Mouse (Mus musculus) midbrain, embryonic 16.5 days (tissue): ENCODE data around the gene Ndufa13. TPM values are rescaled to one million over a fixed set of nuclear protein-coding genes. Genes with fewer than 3 reads are reported as not detected.

Experiments
- ATAC-seq: fragments of 200-750 bp; cut with Nextera tagmentation; 2 replicates; pipeline ENCODE4 v1.8.0; 2017; ENCODE audit warnings: moderate TSS enrichment
- H3K27ac ChIP-seq: fragments of 300-500 bp; sonication (generic); 2 replicates; pipeline ENCODE4 v1.5.1; 2014; ENCODE audit warnings: mild to moderate bottlenecking, low read length, mixed read lengths
- H3K27me3 ChIP-seq: fragments of 300-500 bp; sonication (generic); 2 replicates; pipeline ENCODE4 v1.6.1; 2014; ENCODE audit warnings: low read depth, low read length, mixed read lengths; ENCODE audit not compliant: control insufficient read depth, insufficient read depth
- H3K36me3 ChIP-seq: fragments of 300-500 bp; sonication (generic); 2 replicates; pipeline ENCODE4 v1.6.1; 2014; ENCODE audit warnings: mild to moderate bottlenecking, low read length, moderate library complexity, mixed read lengths; ENCODE audit not compliant: control insufficient read depth, insufficient read depth
- H3K4me1 ChIP-seq: fragments of 300-500 bp; sonication (generic); 2 replicates; pipeline ENCODE4 v1.6.1; 2014; ENCODE audit warnings: mild to moderate bottlenecking, low read length, mixed read lengths; ENCODE audit not compliant: control insufficient read depth, insufficient read depth
- H3K4me2 ChIP-seq: fragments of 300-500 bp; sonication (generic); 2 replicates; pipeline ENCODE4 v1.6.1; 2014; ENCODE audit warnings: mild to moderate bottlenecking, low read length, mixed read lengths
- H3K4me3 ChIP-seq: fragments of 300-500 bp; sonication (generic); 2 replicates; pipeline ENCODE4 v1.5.1; 2014; ENCODE audit warnings: low read depth, mild to moderate bottlenecking, low read length, moderate library complexity, mixed read lengths
- H3K9ac ChIP-seq: fragments of 300-500 bp; sonication (generic); 2 replicates; pipeline ENCODE4 v1.6.1; 2014; ENCODE audit warnings: low read depth, low read length, mixed read lengths
- H3K9me3 ChIP-seq: fragments of 300-500 bp; sonication (generic); replicated peaks from 2 replicates; pipeline ENCODE4 v1.6.1; 2014; ENCODE audit warnings: mild to moderate bottlenecking, low read length, mixed read lengths; ENCODE audit not compliant: control insufficient read depth, poor library complexity, severe bottlenecking
- WGBS: fragments of 180-500 bp; shearing (Covaris S2); extraction: QIAGEN DNeasy Blood & Tissue Kit; methylation state at CpG from one replicate; pipeline ENCODE4 v1.1.7; 2014; 5-methylcytosine and 5-hydroxymethylcytosine counted together
- polyA plus RNA-seq: library from polyadenylated mRNA; unstranded; fragments of >200 nt; fragmentation: Nextera tagmentation; extraction: Ambion mirVana; gene quantifications from 2 replicates; pipeline ENCODE4 v1.2.1, GENCODE M21; 2015

The Ndufa13 gene
- polyA plus RNA-seq, 1 experiment from 2014 or later: 172 TPM

DNA sequence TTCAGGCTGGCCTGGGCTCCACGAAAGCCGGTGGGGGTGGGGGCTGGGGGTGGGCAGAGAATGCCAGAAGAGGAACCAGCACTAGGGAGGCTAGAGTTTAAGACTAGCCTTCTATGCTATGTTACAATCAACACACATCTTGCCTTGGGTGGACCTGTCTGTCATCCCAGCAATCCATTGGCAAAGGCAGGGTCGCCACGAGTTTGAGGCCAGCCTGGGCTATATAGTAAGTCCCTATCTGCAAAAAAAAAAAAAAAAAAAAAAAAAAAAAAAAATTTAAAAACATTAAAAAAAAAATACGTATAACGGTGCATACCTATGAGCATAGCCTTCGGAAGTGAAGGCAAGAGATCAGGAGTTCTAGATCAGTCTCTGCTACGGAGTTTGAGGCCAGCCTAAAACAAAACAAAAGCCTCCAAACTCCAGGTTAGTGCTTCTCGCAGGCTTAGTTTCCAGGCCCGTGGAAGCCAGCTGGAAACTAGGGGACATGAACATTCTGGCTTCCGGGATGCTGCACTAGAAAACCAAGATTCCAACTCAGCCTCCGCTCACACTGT is 1.4 kb downstream of the Ndufa13 start:
- H3K4me2 ChIP-seq: peak overlapping the region; percentile 100
- ATAC-seq: no peak
- H3K36me3 ChIP-seq: no peaks in the 10 kb centered on the region; the same call in none of the 2 replicates
- H3K9ac ChIP-seq: peak overlapping the region; percentile 84
- peak overlapping the region; percentile 88 for H3K27ac ChIP-seq
- H3K4me3 ChIP-seq: peak overlapping the region; percentile 67
- WGBS: 21% methylated on average over 12 of the region's 12 CpGs
- H3K27me3 ChIP-seq: no peaks in the 10 kb centered on the region
- H3K9me3 ChIP-seq: no peaks in the 10 kb centered on the region
- H3K4me1 ChIP-seq: peaks cover 36% of the 10 kb centered on the region

GRCm38 (mm10) chr8:69899876-69900275 is 2.5 kb downstream of the Ndufa13 start:
- Histone ChIP-seq H3K27me3 (no peaks in the 10 kb centered on the region), H3K4me1 (peaks cover 36% of the 10 kb centered on the region), H3K4me2 (no peak overlapping the region; the same call in 1 of the 2 replicates), H3K36me3 (no peaks in the 10 kb centered on the region; the same call in none of the 2 replicates), H3K9ac (no peak overlapping the region), H3K9me3 (no peaks in the 10 kb centered on the region), H3K27ac (no peak overlapping the region), H3K4me3 (no peak overlapping the region)
- 98% methylated on average over 2 of the region's 2 CpGs for WGBS
- ATAC-seq: no peak

DNA sequence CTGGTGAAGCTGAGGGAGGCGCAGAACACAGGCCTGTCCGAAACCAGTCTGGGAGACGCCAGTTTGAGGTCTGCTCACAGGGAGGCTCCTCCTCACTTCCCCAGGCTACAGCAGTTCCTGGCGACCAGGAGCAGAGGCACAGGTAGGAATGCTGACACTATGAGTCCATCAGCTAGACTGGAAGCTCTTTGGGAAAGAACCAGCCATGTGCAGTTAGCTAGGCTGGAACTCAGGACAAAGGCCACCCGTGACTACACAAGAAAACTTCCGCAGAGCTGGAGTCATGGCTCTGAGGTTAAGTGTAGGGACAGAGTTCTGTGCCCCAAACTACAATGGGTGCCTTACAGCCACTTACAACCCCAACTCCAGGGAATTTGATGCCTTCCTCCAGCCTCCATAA is 4.5 kb downstream of the Ndufa13 start:
- 90% methylated on average over 6 of the region's 6 CpGs for WGBS
- H3K9me3 ChIP-seq: no peaks in the 10 kb centered on the region
- H3K4me2 ChIP-seq: no peak overlapping the region
- peaks cover 30% of the 10 kb centered on the region for H3K4me1 ChIP-seq
- ATAC-seq: no peak
- H3K36me3 ChIP-seq: peaks cover 8% of the 10 kb centered on the region
- H3K27me3 ChIP-seq: no peaks in the 10 kb centered on the region
- no peak overlapping the region for H3K9ac ChIP-seq
- no peak overlapping the region for H3K27ac ChIP-seq
- no peak overlapping the region for H3K4me3 ChIP-seq

- Histone ChIP-seq H3K4me1 (peaks cover 23% of the 10 kb centered on the region), H3K27me3 (no peaks in the 10 kb centered on the region), H3K4me2 (no peak overlapping the region), H3K27ac (no peak overlapping the region), H3K4me3 (no peak overlapping the region), H3K9me3 (no peaks in the 10 kb centered on the region), H3K36me3 (peaks cover 8% of the 10 kb centered on the region), H3K9ac (no peak overlapping the region)
- WGBS: 72% methylated on average over 4 of the region's 4 CpGs
- ATAC-seq: no peak
These were observed 6.4 kb downstream of the Ndufa13 start for GRCm38 (mm10) chr8:69895772-69896451.

GRCm38 (mm10) chr8:69894836-69895332 is 7.5 kb downstream of the Ndufa13 start:
- Histone ChIP-seq H3K9ac (no peak overlapping the region), H3K9me3 (no peaks in the 10 kb centered on the region), H3K4me2 (no peak overlapping the region), H3K4me1 (peaks cover 13% of the 10 kb centered on the region), H3K36me3 (peaks cover 8% of the 10 kb centered on the region), H3K27me3 (peaks cover 5% of the 10 kb centered on the region), H3K4me3 (no peak overlapping the region), H3K27ac (no peak overlapping the region)
- 38% methylated on average over 6 of the region's 6 CpGs for WGBS
- ATAC-seq: no peak

DNA sequence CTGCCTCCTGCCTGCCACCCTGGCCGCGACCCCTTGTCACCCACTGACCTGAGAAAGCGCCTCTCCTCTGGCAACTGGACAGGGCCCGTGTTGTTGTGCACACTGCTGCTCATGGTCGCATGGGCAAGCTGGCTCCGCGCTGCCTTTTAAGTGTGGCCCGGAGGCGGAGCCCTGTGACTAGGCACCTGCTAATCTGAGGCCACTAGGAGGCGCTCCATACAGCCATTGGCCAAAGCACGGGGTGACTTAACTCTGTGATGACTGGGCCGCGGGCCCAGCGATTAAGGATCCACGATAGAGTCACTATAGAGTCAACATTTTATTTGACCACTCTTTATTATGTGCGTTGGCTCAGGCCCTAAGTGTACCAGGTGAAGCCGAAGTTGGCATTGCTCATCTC is 8.5 kb downstream of the Ndufa13 start:
- H3K9ac ChIP-seq: no peak overlapping the region
- peaks cover 11% of the 10 kb centered on the region for H3K4me1 ChIP-seq
- H3K27ac ChIP-seq: no peak overlapping the region
- WGBS: 27% methylated on average over 17 of the region's 17 CpGs
- peaks cover 16% of the 10 kb centered on the region for H3K27me3 ChIP-seq
- H3K36me3 ChIP-seq: peaks cover 8% of the 10 kb centered on the region
- H3K4me3 ChIP-seq: no peak overlapping the region
- no peak overlapping the region for H3K4me2 ChIP-seq
- H3K9me3 ChIP-seq: no peaks in the 10 kb centered on the region
- ATAC-seq: no peak

DNA sequence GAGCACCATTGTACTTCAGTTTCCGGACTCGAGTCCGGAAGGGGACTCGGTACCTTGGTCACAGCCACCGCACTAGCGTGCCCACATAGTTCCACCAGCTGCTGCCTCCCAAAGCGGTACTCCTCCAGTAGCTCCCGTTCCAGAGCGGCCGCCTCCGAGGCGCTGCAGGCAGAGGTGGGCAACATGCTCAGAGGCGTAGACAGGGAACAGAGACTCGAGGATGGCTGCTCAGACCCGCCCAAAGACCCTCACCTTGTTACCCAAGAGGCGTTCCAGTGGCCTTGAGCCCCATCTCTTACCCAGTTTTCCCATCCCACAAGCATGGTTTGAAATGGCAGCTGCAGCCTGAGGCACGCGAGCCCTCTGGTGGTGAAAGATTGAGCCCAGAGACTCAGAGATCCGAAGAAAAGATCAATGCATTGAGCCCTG is 11.5 kb downstream of the Ndufa13 start:
- peaks cover 22% of the 10 kb centered on the region for H3K4me1 ChIP-seq
- 40% methylated on average over 19 of the region's 19 CpGs for WGBS
- no peaks in the 10 kb centered on the region for H3K9me3 ChIP-seq
- peaks cover 44% of the 10 kb centered on the region for H3K27me3 ChIP-seq
- 0 out of 2 replicates have a peak, but pooled peaks have one; percentile 11 for ATAC-seq
- peak overlapping the region; percentile 21; the same call in 1 of the 2 replicates for H3K4me2 ChIP-seq
- no peak overlapping the region for H3K4me3 ChIP-seq
- H3K27ac ChIP-seq: no peak overlapping the region
- peaks cover 8% of the 10 kb centered on the region; the same call in 1 of the 2 replicates for H3K36me3 ChIP-seq
- H3K9ac ChIP-seq: no peak overlapping the region

DNA sequence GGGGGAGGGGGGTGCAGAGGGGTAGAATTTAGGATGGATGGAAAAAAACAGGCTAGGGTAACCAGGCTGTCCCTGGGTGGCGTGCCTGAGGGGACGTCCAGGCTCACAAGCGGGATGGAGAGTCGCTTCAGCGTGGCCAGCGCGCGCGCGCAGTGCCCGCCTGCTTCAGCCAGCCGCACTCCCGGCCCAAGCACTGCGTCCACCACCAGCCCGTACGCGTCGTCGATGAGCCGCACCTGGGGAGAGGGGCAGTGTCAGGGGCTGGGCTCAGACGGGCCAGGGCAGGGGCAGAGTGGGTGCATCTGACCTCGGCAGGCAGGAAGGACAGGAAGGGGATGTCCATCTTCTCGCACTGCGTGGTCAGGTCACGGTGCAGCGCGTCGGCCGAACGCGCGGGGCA is 13.5 kb downstream of the Ndufa13 start:
- H3K4me3 ChIP-seq: peak overlapping the region; percentile 28
- peaks cover 61% of the 10 kb centered on the region for H3K27me3 ChIP-seq
- no peaks in the 10 kb centered on the region for H3K9me3 ChIP-seq
- H3K9ac ChIP-seq: peak overlapping the region; percentile 46
- no peak overlapping the region for H3K27ac ChIP-seq
- H3K4me2 ChIP-seq: peak overlapping the region; percentile 46
- H3K36me3 ChIP-seq: peaks cover 2% of the 10 kb centered on the region; the same call in 1 of the 2 replicates
- no peak for ATAC-seq
- WGBS: 4% methylated on average over 29 of the region's 32 CpGs
- peaks cover 22% of the 10 kb centered on the region for H3K4me1 ChIP-seq

DNA sequence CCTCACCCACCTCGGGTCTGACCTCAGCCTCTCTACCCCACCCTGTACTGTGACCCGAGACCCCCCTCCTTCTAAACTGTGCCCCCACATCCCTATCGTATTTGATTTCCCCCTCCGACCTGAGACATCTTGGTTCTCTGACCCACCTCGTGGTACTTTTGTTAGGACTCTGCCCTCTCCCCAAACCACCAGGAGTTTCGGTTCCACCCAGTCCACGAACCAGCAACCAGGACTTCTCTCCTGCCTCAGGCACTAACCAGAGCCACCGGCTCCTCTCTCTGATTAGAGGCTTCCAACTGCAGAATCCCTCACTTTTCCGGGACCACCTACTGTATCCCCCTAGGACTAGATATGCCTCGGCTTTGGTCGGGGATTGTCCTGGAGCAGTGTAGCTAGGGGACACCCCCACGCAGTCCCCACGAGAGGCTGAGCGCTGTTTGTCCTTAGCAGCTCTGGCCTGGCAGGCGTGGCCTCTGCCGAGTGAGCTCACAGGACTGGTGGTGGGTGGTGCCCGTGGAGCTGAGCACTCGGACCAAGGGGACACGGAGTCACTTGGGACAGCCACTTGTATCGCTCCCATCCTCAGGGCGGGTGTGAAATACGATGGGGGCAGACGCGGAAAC is 14.0 kb downstream of the Ndufa13 start:
- Histone ChIP-seq H3K4me1 (peaks cover 20% of the 10 kb centered on the region), H3K4me2 (peak overlapping the region; percentile 49), H3K27ac (no peak overlapping the region), H3K9me3 (no peaks in the 10 kb centered on the region), H3K27me3 (peaks cover 67% of the 10 kb centered on the region), H3K9ac (peak overlapping the region; percentile 46), H3K4me3 (peak overlapping the region; percentile 29), H3K36me3 (no peaks in the 10 kb centered on the region)
- WGBS: 4% methylated on average over 24 of the region's 24 CpGs
- no peak for ATAC-seq
